Mouse (Mus musculus): ENCODE measurements around the gene Spaca1. TPM values are rescaled to one million over a fixed set of nuclear protein-coding genes. Genes with fewer than 3 reads are reported as not detected.
"Not testable (repeated sequence)": the region's sequence is repeated elsewhere in the genome, so short reads cannot be mapped to it uniquely, and the experiment has no call there.

Spaca1 gene
- 1.9 and 2.4 TPM in 2 replicates for polyA plus RNA-seq (2014; fragmentation: Nextera tagmentation; extraction: Ambion mirVana)

GRCm38 (mm10) chr4:34049571-34050255, at the start of gene Spaca1:
TSS of gene Spaca1 (minus strand) at chr4:34050191.
- Histone ChIP-seq H3K36me3 (ENCODE audit: control insufficient read depth, insufficient read depth, low read length) (no peaks in the 10 kb centered on the region), H3K4me3 (ENCODE audit: low read depth, low read length) (peak within 1 kb of the TSS; percentile 22; the same call in 1 of the 2 replicates)
- 40% methylated on average over 46 of the region's 46 CpGs for WGBS (ENCODE audit: insufficient replicate concordance)

GRCm38 (mm10) chr4:34087286-34087685, 37.3 kb upstream of the Spaca1 start:
- H3K27me3 ChIP-seq (ENCODE audit: control insufficient read depth, insufficient read depth, low read length); H3K4me2 ChIP-seq; H3K4me3 ChIP-seq (ENCODE audit: low read depth, low read length); ATAC-seq (replicated peaks; ENCODE audit: insufficient number of reproducible peaks, low FRiP score, low TSS enrichment); H3K27ac ChIP-seq (ENCODE audit: low read depth, low read length); H3K4me1 ChIP-seq (ENCODE audit: control insufficient read depth, insufficient read depth, low read length); H3K36me3 ChIP-seq (ENCODE audit: control insufficient read depth, insufficient read depth, low read length); H3K9me3 ChIP-seq (replicated peaks; ENCODE audit: control insufficient read depth, low read length); H3K9ac ChIP-seq (ENCODE audit: low read depth, low read length): not testable (repeated sequence)
- 78% methylated on average over 5 of the region's 5 CpGs for WGBS (ENCODE audit: insufficient replicate concordance)

More at GRCm38 (mm10) chr4:34049571-34050255, at the start of gene Spaca1:
- H3K27me3 ChIP-seq (ENCODE audit: control insufficient read depth, insufficient read depth, low read length): no peaks in the 10 kb centered on the region
- peak within 1 kb of the TSS; percentile 59 for H3K4me2 ChIP-seq
- ATAC-seq (replicated peaks; ENCODE audit: insufficient number of reproducible peaks, low FRiP score, low TSS enrichment): no peak
- H3K9ac ChIP-seq (ENCODE audit: low read depth, low read length): peak within 1 kb of the TSS; percentile 61
- H3K9me3 ChIP-seq (replicated peaks; ENCODE audit: control insufficient read depth, low read length): no peaks in the 10 kb centered on the region
- no peaks in the 10 kb centered on the region for H3K4me1 ChIP-seq (ENCODE audit: control insufficient read depth, insufficient read depth, low read length)
- no peak within 1 kb of the TSS for H3K27ac ChIP-seq (ENCODE audit: low read depth, low read length)

- Histone ChIP-seq H3K4me1 (ENCODE audit: control insufficient read depth, insufficient read depth, low read length) (no peaks in the 10 kb centered on the region), H3K27ac (ENCODE audit: low read depth, low read length) (no peak overlapping the region), H3K4me3 (ENCODE audit: low read depth, low read length) (no peak overlapping the region), H3K27me3 (ENCODE audit: control insufficient read depth, insufficient read depth, low read length) (no peaks in the 10 kb centered on the region), H3K4me2 (no peak overlapping the region), H3K36me3 (ENCODE audit: control insufficient read depth, insufficient read depth, low read length) (no peaks in the 10 kb centered on the region), H3K9ac (ENCODE audit: low read depth, low read length) (no peak overlapping the region), H3K9me3 (replicated peaks; ENCODE audit: control insufficient read depth, low read length) (no peaks in the 10 kb centered on the region)
- 76% methylated on average over 3 of the region's 3 CpGs for WGBS (ENCODE audit: insufficient replicate concordance)
- no peak for ATAC-seq (replicated peaks; ENCODE audit: insufficient number of reproducible peaks, low FRiP score, low TSS enrichment)
These were observed 31.1 kb upstream of the Spaca1 start for GRCm38 (mm10) chr4:34081064-34081463.

GRCm38 (mm10) chr4:34069002-34069401, 19.0 kb upstream of the Spaca1 start:
- H3K4me2 ChIP-seq: no peak overlapping the region
- 65% methylated on average over 3 of the region's 5 CpGs for WGBS (ENCODE audit: insufficient replicate concordance)

GRCm38 (mm10) chr4:34058320-34058719, 8.3 kb upstream of the Spaca1 start:
- no peak overlapping the region for H3K4me2 ChIP-seq
- 50% methylated on average over 1 of the region's 1 CpGs for whole genome bisulfite sequencing (ENCODE audit: insufficient replicate concordance)
- H3K9me3 ChIP-seq (replicated peaks; ENCODE audit: control insufficient read depth, low read length): no peaks in the 10 kb centered on the region
- no peak overlapping the region for H3K27ac ChIP-seq (ENCODE audit: low read depth, low read length)
- no peak overlapping the region for H3K9ac ChIP-seq (ENCODE audit: low read depth, low read length)
- no peak overlapping the region for H3K4me3 ChIP-seq (ENCODE audit: low read depth, low read length)
- no peaks in the 10 kb centered on the region for H3K4me1 ChIP-seq (ENCODE audit: control insufficient read depth, insufficient read depth, low read length)
- no peaks in the 10 kb centered on the region for H3K27me3 ChIP-seq (ENCODE audit: control insufficient read depth, insufficient read depth, low read length)
- no peaks in the 10 kb centered on the region for H3K36me3 ChIP-seq (ENCODE audit: control insufficient read depth, insufficient read depth, low read length)
- ATAC-seq (replicated peaks; ENCODE audit: insufficient number of reproducible peaks, low FRiP score, low TSS enrichment): no peak

More at GRCm38 (mm10) chr4:34069002-34069401, 19.0 kb upstream of the Spaca1 start:
- H3K36me3 ChIP-seq (ENCODE audit: control insufficient read depth, insufficient read depth, low read length): no peaks in the 10 kb centered on the region
- no peaks in the 10 kb centered on the region for H3K9me3 ChIP-seq (replicated peaks; ENCODE audit: control insufficient read depth, low read length)
- H3K4me1 ChIP-seq (ENCODE audit: control insufficient read depth, insufficient read depth, low read length): no peaks in the 10 kb centered on the region
- no peak for ATAC-seq (replicated peaks; ENCODE audit: insufficient number of reproducible peaks, low FRiP score, low TSS enrichment)
- no peaks in the 10 kb centered on the region for H3K27me3 ChIP-seq (ENCODE audit: control insufficient read depth, insufficient read depth, low read length)
- H3K9ac ChIP-seq (ENCODE audit: low read depth, low read length): no peak overlapping the region
- H3K27ac ChIP-seq (ENCODE audit: low read depth, low read length): no peak overlapping the region
- no peak overlapping the region for H3K4me3 ChIP-seq (ENCODE audit: low read depth, low read length)

- Histone ChIP-seq H3K36me3 (ENCODE audit: control insufficient read depth, insufficient read depth, low read length) (no peaks in the 10 kb centered on the region), H3K4me3 (ENCODE audit: low read depth, low read length) (no peak overlapping the region), H3K27ac (ENCODE audit: low read depth, low read length) (no peak overlapping the region), H3K9ac (ENCODE audit: low read depth, low read length) (no peak overlapping the region), H3K9me3 (replicated peaks; ENCODE audit: control insufficient read depth, low read length) (no peaks in the 10 kb centered on the region), H3K4me1 (ENCODE audit: control insufficient read depth, insufficient read depth, low read length) (no peaks in the 10 kb centered on the region), H3K4me2 (no peak overlapping the region), H3K27me3 (ENCODE audit: control insufficient read depth, insufficient read depth, low read length) (no peaks in the 10 kb centered on the region)
- ATAC-seq (replicated peaks; ENCODE audit: insufficient number of reproducible peaks, low FRiP score, low TSS enrichment): no peak
- WGBS (ENCODE audit: insufficient replicate concordance): 82% methylated on average over 2 of the region's 2 CpGs
These were observed 23.2 kb downstream of the Spaca1 start for GRCm38 (mm10) chr4:34026771-34027170.

- ATAC-seq (replicated peaks; ENCODE audit: insufficient number of reproducible peaks, low FRiP score, low TSS enrichment): no peak
- no peak overlapping the region for H3K4me3 ChIP-seq (ENCODE audit: low read depth, low read length)
- WGBS (ENCODE audit: insufficient replicate concordance): 53% methylated on average over 2 of the region's 2 CpGs
These were observed 28.5 kb downstream of the Spaca1 start for GRCm38 (mm10) chr4:34021456-34021855.

GRCm38 (mm10) chr4:33996382-33996781, 53.6 kb downstream of the Spaca1 start:
- H3K4me1 ChIP-seq (ENCODE audit: control insufficient read depth, insufficient read depth, low read length): no peaks in the 10 kb centered on the region
- no peak for ATAC-seq (replicated peaks; ENCODE audit: insufficient number of reproducible peaks, low FRiP score, low TSS enrichment)

More at GRCm38 (mm10) chr4:34021456-34021855, 28.5 kb downstream of the Spaca1 start:
- H3K4me1 ChIP-seq (ENCODE audit: control insufficient read depth, insufficient read depth, low read length): no peaks in the 10 kb centered on the region
- H3K27me3 ChIP-seq (ENCODE audit: control insufficient read depth, insufficient read depth, low read length): no peaks in the 10 kb centered on the region
- H3K4me2 ChIP-seq: no peak overlapping the region
- H3K27ac ChIP-seq (ENCODE audit: low read depth, low read length): no peak overlapping the region
- H3K9me3 ChIP-seq (replicated peaks; ENCODE audit: control insufficient read depth, low read length): no peaks in the 10 kb centered on the region
- no peak overlapping the region for H3K9ac ChIP-seq (ENCODE audit: low read depth, low read length)
- no peaks in the 10 kb centered on the region for H3K36me3 ChIP-seq (ENCODE audit: control insufficient read depth, insufficient read depth, low read length)

GRCm38 (mm10) chr4:33992687-33993086, 57.3 kb downstream of the Spaca1 start:
- WGBS (ENCODE audit: insufficient replicate concordance): 61% methylated on average over 3 of the region's 3 CpGs
- no peaks in the 10 kb centered on the region for H3K9me3 ChIP-seq (replicated peaks; ENCODE audit: control insufficient read depth, low read length)

More at GRCm38 (mm10) chr4:33996382-33996781, 53.6 kb downstream of the Spaca1 start:
- Histone ChIP-seq H3K9ac (ENCODE audit: low read depth, low read length) (no peak overlapping the region), H3K4me2 (no peak overlapping the region), H3K27me3 (ENCODE audit: control insufficient read depth, insufficient read depth, low read length) (no peaks in the 10 kb centered on the region), H3K36me3 (ENCODE audit: control insufficient read depth, insufficient read depth, low read length) (no peaks in the 10 kb centered on the region), H3K4me3 (ENCODE audit: low read depth, low read length) (no peak overlapping the region), H3K9me3 (replicated peaks; ENCODE audit: control insufficient read depth, low read length) (no peaks in the 10 kb centered on the region), H3K27ac (ENCODE audit: low read depth, low read length) (no peak overlapping the region)

More at GRCm38 (mm10) chr4:33992687-33993086, 57.3 kb downstream of the Spaca1 start:
- Histone ChIP-seq H3K36me3 (ENCODE audit: control insufficient read depth, insufficient read depth, low read length) (no peaks in the 10 kb centered on the region), H3K9ac (ENCODE audit: low read depth, low read length) (no peak overlapping the region), H3K27ac (ENCODE audit: low read depth, low read length) (no peak overlapping the region), H3K4me2 (no peak overlapping the region), H3K4me3 (ENCODE audit: low read depth, low read length) (no peak overlapping the region), H3K4me1 (ENCODE audit: control insufficient read depth, insufficient read depth, low read length) (no peaks in the 10 kb centered on the region), H3K27me3 (ENCODE audit: control insufficient read depth, insufficient read depth, low read length) (no peaks in the 10 kb centered on the region)
- ATAC-seq (replicated peaks; ENCODE audit: insufficient number of reproducible peaks, low FRiP score, low TSS enrichment): no peak
